Mouse (Mus musculus): ENCODE measurements around the gene Ptcd3.
A peak's percentile ranks its signal among the peaks of the same experiment; 100 is the strongest.

Ptcd3 gene

DNA sequence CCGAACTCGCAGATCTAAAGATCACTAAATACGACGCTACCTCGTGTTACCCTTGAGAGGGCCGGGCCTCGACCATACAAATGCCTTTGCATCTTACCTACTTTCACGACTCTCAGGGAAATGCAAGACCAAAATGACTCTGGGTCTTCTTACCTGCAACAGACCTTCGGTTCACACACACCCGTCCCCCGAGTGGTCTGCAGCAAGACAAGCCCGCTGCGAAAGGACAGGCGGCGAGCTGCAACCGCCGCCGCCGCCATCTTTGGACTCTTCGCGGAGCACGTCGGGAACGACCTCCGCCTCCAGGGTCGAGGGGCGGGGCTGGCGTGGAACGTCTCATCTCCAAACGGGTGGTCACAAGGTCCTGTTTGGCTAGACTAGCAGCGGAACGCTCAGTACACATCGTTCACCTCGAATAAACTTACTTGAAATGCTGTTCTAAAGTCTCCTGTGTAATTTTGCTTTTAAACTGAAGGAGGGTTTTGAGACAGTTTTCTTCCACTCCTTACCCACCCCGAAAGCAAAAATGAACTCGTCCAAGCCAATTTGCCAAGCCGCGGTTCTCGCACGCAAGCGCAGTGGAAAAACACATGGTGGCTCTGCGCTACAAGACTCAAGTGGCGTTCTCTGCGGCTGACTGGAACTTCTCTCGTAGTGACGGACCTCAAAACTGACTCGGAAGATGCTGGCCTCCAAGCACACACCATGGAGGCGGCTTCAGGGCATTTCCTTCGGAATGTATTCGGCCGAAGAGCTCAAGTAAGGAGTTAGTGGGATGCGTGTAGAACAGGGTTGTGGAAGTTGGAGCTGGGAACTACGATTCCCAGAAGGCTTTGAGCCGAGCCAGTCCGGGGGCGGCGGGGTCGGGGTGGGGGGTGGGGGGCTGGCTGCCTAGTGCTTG lies at the start of gene Ptcd3, which contains the start of gene Polr1a:
Ptcd3 (minus strand) TSS at position 270 of the 901 bp plus-strand sequence.
Polr1a (plus strand) TSS at position 573 of the 901 bp plus-strand sequence.
- DNase-seq (ENCODE audit: low read depth, low spot score) = peak; percentile 96

DNA sequence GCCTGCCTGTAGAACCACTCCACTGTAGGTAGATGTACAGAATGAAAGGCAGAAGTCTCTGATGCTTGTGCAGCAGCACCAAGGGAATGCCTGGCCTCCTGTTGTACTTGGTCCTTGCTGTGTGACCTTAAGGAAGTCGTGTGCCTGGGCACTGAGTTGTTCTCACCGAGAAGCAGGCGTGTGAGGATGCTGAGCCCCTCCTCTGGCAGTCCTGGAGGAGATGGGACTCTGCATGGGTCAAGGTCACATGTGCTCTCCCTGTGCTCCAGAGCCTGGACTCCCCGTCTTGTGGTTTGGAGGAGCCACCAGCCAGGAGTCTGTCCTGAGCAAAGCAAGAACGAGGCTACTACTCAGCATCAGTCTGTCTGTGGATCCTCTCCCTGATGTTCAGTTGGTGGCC lies 42.6 kb upstream of the Ptcd3 start:
- DNase-seq (ENCODE audit: low read depth, low spot score) = no peak

- DNase-seq (ENCODE audit: low read depth, low spot score) = no peak
Measured at GRCm38 (mm10) chr6:71950592-71950991, 42.0 kb upstream of the Ptcd3 start.

DNA sequence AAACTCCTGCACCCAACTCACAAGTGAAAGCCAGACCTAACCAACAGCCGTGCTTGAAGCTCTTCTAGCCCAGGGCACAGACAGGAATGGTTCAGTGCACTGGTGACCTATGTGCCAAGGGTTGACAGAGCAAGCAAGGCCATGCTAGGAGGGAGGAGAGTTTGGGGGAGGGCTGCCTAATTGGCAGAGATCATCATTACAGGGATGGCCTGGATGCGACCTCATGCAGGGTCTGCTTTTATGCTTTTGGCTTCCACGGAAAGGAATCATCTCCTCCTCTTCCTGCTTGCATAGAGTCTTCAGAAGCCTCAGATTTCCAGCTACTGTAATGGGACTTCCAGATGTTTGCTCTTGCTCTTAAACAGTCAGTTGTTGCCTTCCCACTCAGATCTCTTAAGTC lies 41.2 kb upstream of the Ptcd3 start:
- DNase-seq (ENCODE audit: low read depth, low spot score) = no peak

GRCm38 (mm10) chr6:71946121-71946520 lies 37.6 kb upstream of the Ptcd3 start:
- no peak for DNase-seq (ENCODE audit: low read depth, low spot score)

DNA sequence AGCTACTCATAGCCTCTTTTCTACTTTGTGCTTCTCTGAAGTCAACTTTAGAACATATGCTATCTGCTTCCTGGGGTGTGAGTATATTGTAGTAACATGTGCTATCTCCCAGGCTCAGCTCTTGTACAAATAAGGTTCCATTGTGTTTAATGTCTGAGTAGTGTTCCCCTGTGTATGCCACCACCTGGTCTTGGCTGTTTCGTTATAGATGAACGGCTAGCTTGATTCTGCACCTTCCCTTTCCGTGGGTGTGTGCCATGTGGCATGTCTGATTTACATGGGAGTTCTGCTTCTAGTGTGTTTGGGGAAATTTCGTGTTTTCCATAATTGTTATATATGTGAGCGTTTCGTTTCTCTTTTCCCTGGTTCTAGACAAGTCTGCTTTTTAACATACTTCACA lies 36.6 kb upstream of the Ptcd3 start:
- no peak for DNase-seq (ENCODE audit: low read depth, low spot score)

GRCm38 (mm10) chr6:71940912-71941311 lies 32.4 kb upstream of the Ptcd3 start:
- DNase-seq (ENCODE audit: low read depth, low spot score) = no peak

DNA sequence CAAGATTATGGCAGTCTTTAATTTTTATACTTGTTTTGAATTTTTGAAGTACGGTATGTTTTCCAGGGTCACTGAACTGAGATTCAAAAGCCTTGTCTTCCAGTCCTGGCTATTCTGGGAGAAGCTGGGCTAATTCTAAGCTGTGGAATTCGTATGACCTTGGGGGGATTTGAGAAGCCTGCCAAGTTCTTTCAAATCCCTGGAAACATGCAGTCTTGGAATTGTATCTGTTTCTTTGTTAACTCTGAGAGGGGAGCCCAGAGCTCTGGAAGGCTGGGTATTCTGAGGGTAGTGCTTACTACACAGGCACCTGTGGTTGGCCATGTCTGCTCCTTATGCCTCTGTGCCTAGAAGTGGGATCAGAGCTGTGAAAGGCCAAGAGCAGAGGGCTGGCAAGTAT lies 27.2 kb upstream of the Ptcd3 start:
- no peak for DNase-seq (ENCODE audit: low read depth, low spot score)

- DNase-seq (ENCODE audit: low read depth, low spot score) = no peak
Measured at GRCm38 (mm10) chr6:71934081-71934556, 25.6 kb upstream of the Ptcd3 start.

- no peak for DNase-seq (ENCODE audit: low read depth, low spot score)
Measured at GRCm38 (mm10) chr6:71932347-71932746, 23.8 kb upstream of the Ptcd3 start.

DNA sequence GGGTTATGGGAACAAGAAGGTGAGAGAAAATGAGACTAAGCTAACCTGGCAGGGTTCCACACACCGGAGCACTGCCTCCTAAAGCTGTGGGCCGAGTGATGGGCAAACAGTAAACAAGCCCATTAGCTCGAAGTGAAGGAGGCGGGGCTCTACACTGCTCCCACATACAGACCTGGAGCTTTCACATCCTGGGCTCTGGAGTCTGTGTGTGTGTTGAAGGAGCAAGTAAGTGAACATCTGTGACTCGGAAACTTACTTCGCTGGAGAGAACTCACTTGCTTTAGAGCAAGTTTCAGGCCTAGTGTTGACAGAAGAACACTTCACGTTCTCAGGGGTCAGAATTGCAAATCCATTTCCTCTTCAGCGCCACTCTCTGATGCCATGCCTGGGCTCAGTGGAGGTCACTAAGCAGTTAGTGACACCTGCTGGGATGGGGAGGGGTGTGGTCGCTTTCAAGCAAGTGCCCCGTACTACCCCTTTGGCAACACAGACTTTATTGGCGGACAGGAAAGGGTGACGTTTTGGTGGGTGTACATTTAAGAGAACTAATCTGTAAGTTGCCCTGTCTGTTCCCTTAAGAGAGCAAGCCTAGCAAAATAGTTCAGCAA lies 22.4 kb upstream of the Ptcd3 start:
- DNase-seq (ENCODE audit: low read depth, low spot score) = no peak

DNA sequence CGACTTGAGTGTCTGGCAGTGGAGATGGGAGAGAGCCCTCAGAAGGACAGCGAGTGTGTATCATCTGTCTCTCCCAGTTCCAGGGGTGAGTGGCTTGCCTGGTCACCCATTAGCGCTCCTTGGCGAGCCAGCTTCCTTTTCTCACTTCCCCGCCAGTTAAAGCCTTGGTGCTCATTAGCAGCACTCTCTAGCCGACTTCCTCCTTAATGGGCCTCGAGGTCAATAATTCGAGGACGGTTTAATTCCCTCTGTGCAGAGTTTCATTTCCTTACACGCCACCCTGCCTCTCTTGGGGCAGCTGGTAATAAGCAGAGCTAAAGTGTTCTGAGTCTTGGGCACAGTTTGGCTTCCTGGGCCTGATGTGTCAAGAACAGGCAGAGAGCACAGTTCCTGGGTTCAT lies 21.5 kb upstream of the Ptcd3 start:
- DNase-seq (ENCODE audit: low read depth, low spot score) = no peak

- peak; percentile 69 for DNase-seq (ENCODE audit: low read depth, low spot score)
Measured at GRCm38 (mm10) chr6:71927911-71928310, 19.4 kb upstream of the Ptcd3 start.

GRCm38 (mm10) chr6:71925233-71925632 lies 16.7 kb upstream of the Ptcd3 start:
- DNase-seq (ENCODE audit: low read depth, low spot score) = peak; percentile 18

DNA sequence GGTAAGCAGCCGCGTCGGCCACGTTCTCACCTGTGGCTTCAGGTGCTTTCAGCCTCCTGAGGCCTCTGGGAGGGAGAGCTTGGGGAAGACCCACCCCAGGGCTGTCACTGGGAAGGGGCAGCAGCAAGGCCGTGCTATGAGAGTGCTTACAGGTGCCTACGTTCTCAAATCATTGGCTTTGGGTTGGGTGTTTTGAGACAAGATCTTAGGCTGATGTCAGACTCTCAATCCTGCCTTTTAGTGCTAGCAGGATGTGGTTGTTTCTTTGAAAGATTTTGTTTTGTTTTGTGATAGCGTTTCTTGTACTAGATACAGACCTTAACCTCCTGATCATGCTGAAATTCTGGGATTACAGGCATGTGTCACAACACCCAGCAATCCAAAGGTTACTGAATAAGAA lies 12.2 kb upstream of the Ptcd3 start:
- DNase-seq (ENCODE audit: low read depth, low spot score) = peak; percentile 30

DNA sequence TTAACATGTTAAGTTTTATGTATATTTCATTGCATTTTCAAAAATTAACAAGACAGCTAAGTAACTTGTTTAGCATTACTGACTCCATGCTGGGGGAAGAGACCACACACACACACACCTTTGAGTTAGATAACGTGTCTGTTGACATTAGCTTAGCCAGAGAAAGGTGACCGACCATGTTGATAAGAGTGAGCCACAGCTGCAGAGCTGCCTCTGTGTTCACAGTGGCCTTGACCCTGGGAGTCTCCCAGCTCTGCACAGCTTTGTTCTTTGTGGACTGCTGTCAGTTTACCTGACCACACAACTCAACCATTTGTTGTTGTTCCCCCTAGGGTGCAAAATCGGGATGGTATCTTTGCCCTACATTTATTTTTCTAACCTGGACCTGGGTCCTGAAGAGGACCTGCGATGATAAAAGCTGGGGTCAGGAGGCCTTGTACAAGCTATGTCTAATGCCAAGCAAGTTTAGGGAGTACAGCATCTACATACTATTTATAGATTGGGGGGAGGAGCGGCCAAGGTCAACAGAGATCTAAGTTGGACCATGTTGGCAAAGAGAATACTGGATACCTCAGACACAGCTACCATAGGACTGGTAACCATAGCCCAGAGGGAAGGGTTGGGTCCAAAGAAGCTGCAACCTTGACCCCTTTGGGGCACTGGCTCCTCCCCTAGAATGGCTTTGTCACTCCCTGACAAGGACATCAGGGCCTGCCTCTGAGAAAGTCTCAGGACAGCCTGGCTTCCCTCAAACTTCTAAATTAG lies 3.3 kb upstream of the Ptcd3 start:
- no peak for DNase-seq (ENCODE audit: low read depth, low spot score)

DNA sequence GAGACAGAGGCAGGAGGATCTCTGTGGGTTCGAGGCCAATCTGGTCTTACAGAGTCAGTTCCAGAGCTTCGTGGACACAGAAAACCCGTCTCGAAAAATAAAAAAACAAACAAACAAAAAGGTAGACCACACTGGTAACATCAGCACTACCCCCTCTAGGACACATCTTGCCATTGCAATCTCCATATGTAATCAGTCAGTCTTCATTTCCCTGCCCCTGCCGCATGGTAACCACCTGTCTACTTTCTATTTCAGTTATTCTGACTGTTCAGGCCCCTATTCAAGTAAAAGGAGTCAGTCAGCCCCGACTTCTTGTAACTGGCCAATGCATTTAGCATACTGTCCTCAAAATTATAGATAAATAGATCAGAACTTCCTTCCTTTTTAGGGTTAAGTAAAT lies 1.3 kb upstream of the Ptcd3 start:
- DNase-seq (ENCODE audit: low read depth, low spot score) = peak; percentile 66

DNA sequence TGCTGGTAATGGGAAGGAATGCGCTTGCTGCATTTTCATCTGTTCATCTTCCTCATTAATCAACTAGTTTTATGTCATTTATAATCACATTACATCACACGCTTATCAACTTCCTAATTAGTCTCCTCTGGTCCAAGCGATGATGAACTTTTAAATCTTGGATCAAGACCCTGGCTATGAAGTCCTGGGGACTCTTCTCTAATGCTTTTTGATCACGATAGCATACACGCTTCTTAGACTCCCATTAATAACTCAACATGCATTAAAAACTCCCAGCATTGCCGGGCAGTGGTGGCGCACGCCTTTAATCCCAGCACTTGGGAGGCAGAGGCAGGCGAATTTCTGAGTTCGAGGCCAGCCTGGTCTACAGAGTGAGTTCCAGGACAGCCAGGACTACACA lies 834 bp upstream of the Ptcd3 start:
- no peak for DNase-seq (ENCODE audit: low read depth, low spot score)

DNA sequence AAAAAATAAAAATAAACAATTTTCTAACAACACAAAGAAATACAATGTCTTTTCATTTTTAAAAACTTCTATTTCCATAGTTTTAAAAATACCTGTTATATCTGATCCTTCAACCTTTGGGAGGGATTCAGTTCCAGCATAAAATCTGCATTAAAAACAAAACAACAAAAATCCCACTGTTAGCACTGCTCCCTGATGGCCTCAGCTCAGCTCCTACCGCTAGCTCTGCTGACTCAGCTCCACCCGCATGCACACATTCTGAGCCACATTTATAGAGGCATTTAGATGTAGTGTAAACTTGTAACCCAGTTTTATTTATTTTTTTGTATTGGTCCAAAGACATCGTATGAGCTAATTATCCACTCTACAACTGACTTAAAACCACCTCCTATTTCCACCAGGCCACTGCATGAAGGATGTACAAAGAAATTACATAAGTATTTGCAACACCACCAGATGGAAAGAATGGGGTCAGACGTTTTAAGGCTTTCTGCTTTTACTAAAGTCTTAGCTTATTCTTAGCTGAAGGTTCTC lies 781 bp downstream of the Ptcd3 start:
- DNase-seq (ENCODE audit: low read depth, low spot score) = no peak

GRCm38 (mm10) chr6:71893263-71893662 lies 15.3 kb downstream of the Ptcd3 start:
- no peak for DNase-seq (ENCODE audit: low read depth, low spot score)

- DNase-seq (ENCODE audit: low read depth, low spot score) = no peak
Measured at GRCm38 (mm10) chr6:71877965-71878760, 30.4 kb downstream of the Ptcd3 start.

Data from CD4-positive, CD25-positive, alpha-beta regulatory T cell, adult 2 months (primary cell).